Mouse (Mus musculus) liver, embryonic 16.5 days (tissue): Measurements from ENCODE around the gene Neo1. TPM values are rescaled to one million over a fixed set of nuclear protein-coding genes. Genes with fewer than 3 reads are reported as not detected.

Experiments used
- polyA plus RNA-seq: library from polyadenylated mRNA; unstranded; fragments of >200 nt; fragmentation: Nextera tagmentation; extraction: Ambion mirVana; gene quantifications from 2 replicates; pipeline ENCODE4 v1.2.1, GENCODE M21; 2015

Gene Neo1
- polyA plus RNA-seq, 1 experiment from 2014 or later, result 1.9 TPM

Other genes with a start within 250 kb of the Neo1 start
- gene Hcn4, start 213.0 kb downstream of the Neo1 start, polyA plus RNA-seq, result 0.01 TPM in 1 of 2 replicates, not detected in the other